Mouse (Mus musculus): ENCODE measurements around the gene Pmis2. TPM values are rescaled to one million over a fixed set of nuclear protein-coding genes. Genes with fewer than 3 reads are reported as not detected.

Gene Pmis2
- total RNA-seq (2023): not detected in 4 replicates

GRCm38 (mm10) chr7:30671480-30671879, at the start of gene Pmis2:
TSS of gene Pmis2 (minus strand) at chr7:30671605.

GRCm38 (mm10) chr7:30711942-30712341, 40.5 kb upstream of the Pmis2 start, which contains the start of gene Atp4a:
TSS of gene Atp4a (plus strand) at chr7:30712209.

GRCm38 (mm10) chr7:30698589-30698988, 27.2 kb upstream of the Pmis2 start, which contains the start of gene 2200002J24Rik:
TSS of gene 2200002J24Rik (plus strand) at chr7:30698926.

GRCm38 (mm10) chr7:30664529-30665200, 6.7 kb downstream of the Pmis2 start, which contains the start of gene Haus5:
TSS of gene Haus5 (minus strand) at chr7:30664994.

GRCm38 (mm10) chr7:30649591-30650540, 21.5 kb downstream of the Pmis2 start, which contains the start of gene Rbm42:
TSS of gene Rbm42 (minus strand) at chr7:30650317.

GRCm38 (mm10) chr7:30635752-30636151, 35.7 kb downstream of the Pmis2 start, which contains the start of gene Etv2:
TSS of gene Etv2 (minus strand) at chr7:30635852.

GRCm38 (mm10) chr7:30625530-30626384, 45.6 kb downstream of the Pmis2 start, which contains the start of gene Cox6b1:
TSS of gene Cox6b1 (minus strand) at chr7:30626151.

Other genes starting within 250 kb of the Pmis2 start
- gene Nfkbid, start 249.9 kb downstream of the Pmis2 start, total RNA-seq (2023): 332 to 428 TPM (median 371 TPM) in 4 replicates
- gene Aplp1, start 226.1 kb downstream of the Pmis2 start, total RNA-seq (2023): 0.22 TPM in 1 of 4 replicates, not detected in the others
- gene Kirrel2, start 213.9 kb downstream of the Pmis2 start, total RNA-seq (2023): not detected in 4 replicates
- not detected in 4 replicates for gene Nphs1, start 213.3 kb downstream of the Pmis2 start, total RNA-seq (2023)
- not detected in 4 replicates for gene Prodh2, start 178.0 kb downstream of the Pmis2 start, total RNA-seq (2023)
- gene Arhgap33, start 136.5 kb downstream of the Pmis2 start, total RNA-seq (2023): 14.2 to 18.7 TPM (median 16.3 TPM) in 4 replicates
- 2.2 to 3.1 TPM (median 2.7 TPM) in 4 replicates for gene Hspb6, start 119.4 kb downstream of the Pmis2 start, total RNA-seq (2023)
- 10.2 to 18.1 TPM (median 13.6 TPM) in 4 replicates for gene Proser3, start 119.3 kb downstream of the Pmis2 start, total RNA-seq (2023)
- gene Lin37, start 111.8 kb downstream of the Pmis2 start, total RNA-seq (2023): 38.9 to 50.0 TPM (median 41.5 TPM) in 4 replicates
- 106 to 140 TPM (median 111 TPM) in 4 replicates for gene U2af1l4, start 108.3 kb downstream of the Pmis2 start, total RNA-seq (2023)
- gene Gm49396, start 108.3 kb downstream of the Pmis2 start, total RNA-seq (2023): 9.2 to 12.8 TPM (median 11.8 TPM) in 4 replicates
- 135 to 152 TPM (median 138 TPM) in 4 replicates for gene Psenen, start 108.0 kb downstream of the Pmis2 start, total RNA-seq (2023)
- 5.6 to 11.7 TPM (median 8.2 TPM) in 4 replicates for gene Igflr1, start 106.2 kb downstream of the Pmis2 start, total RNA-seq (2023)
- 104 to 116 TPM (median 108 TPM) in 4 replicates for gene Kmt2b, start 82.9 kb downstream of the Pmis2 start, total RNA-seq (2023)
- gene Zbtb32, start 72.7 kb downstream of the Pmis2 start, total RNA-seq (2023): 0.82 to 1.9 TPM (median 1.6 TPM) in 4 replicates
- gene Upk1a, start 58.8 kb downstream of the Pmis2 start, total RNA-seq (2023): 0.70 TPM in 1 of 4 replicates, not detected in the others
- 177 to 214 TPM (median 201 TPM) in 4 replicates for gene Cox6b1, start 45.5 kb downstream of the Pmis2 start, total RNA-seq (2023)
- not detected in 4 replicates for gene Etv2, start 35.8 kb downstream of the Pmis2 start, total RNA-seq (2023)
- gene Rbm42, start 21.3 kb downstream of the Pmis2 start, total RNA-seq (2023): 87.7 to 100 TPM (median 92.3 TPM) in 4 replicates
- gene Haus5, start 6.6 kb downstream of the Pmis2 start, total RNA-seq (2023): 56.1 to 64.2 TPM (median 59.9 TPM) in 4 replicates
- gene 2200002J24Rik, start 27.3 kb upstream of the Pmis2 start, total RNA-seq (2023): not detected in 4 replicates
- 0.85 to 3.1 TPM in 2 of 4 replicates, not detected in the others for gene Atp4a, start 40.6 kb upstream of the Pmis2 start, total RNA-seq (2023)
- 34.4 to 45.7 TPM (median 41.2 TPM) in 4 replicates for gene Tmem147, start 57.9 kb upstream of the Pmis2 start, total RNA-seq (2023)
- gene Gapdhs, start 72.1 kb upstream of the Pmis2 start, total RNA-seq (2023): not detected in 4 replicates
- gene Sbsn, start 79.9 kb upstream of the Pmis2 start, total RNA-seq (2023): 2.3 to 5.4 TPM (median 3.3 TPM) in 4 replicates
- not detected in 4 replicates for gene Dmkn, start 92.2 kb upstream of the Pmis2 start, total RNA-seq (2023)
- not detected in 4 replicates for gene Krtdap, start 116.3 kb upstream of the Pmis2 start, total RNA-seq (2023)
- gene Ffar2, start 152.2 kb upstream of the Pmis2 start, total RNA-seq (2023): 13.9 to 20.5 TPM (median 17.6 TPM) in 4 replicates
- gene Ffar3, start 184.6 kb upstream of the Pmis2 start, total RNA-seq (2023): 1.0 to 2.0 TPM (median 1.4 TPM) in 4 replicates
- 25.4 to 28.3 TPM (median 27.3 TPM) in 4 replicates for gene Ffar1, start 190.0 kb upstream of the Pmis2 start, total RNA-seq (2023)
- 1,001 to 1,218 TPM (median 1,131 TPM) in 4 replicates for gene Cd22, start 208.7 kb upstream of the Pmis2 start, total RNA-seq (2023)
- gene Mag, start 243.3 kb upstream of the Pmis2 start, total RNA-seq (2023): not detected in 4 replicates